Mouse (Mus musculus) cerebellum, adult (tissue): Measurements from ENCODE around the gene Tmem87b.

Experiments used
- ATAC-seq: cut with Nextera tagmentation; 2 replicates; pipeline ENCODE4 v1.9.2; 2017; ENCODE audit warnings: mild to moderate bottlenecking, moderate library complexity, mixed read lengths; ENCODE audit not compliant: insufficient number of reproducible peaks, low FRiP score, low TSS enrichment

Gene Tmem87b

GRCm38 (mm10) chr2:128817387-128817785 lies 532 bp upstream of the Tmem87b start:
- ATAC-seq, result no peak

GRCm38 (mm10) chr2:128818956-128819643 lies 1.2 kb downstream of the Tmem87b start:
- ATAC-seq, result no peak

- no peak for ATAC-seq
These were observed 2.7 kb downstream of the Tmem87b start for GRCm38 (mm10) chr2:128820631-128821030.

- no peak for ATAC-seq
These were observed 6.0 kb downstream of the Tmem87b start for GRCm38 (mm10) chr2:128823893-128824292.

GRCm38 (mm10) chr2:128827787-128828186 lies 9.9 kb downstream of the Tmem87b start:
- no peak for ATAC-seq

GRCm38 (mm10) chr2:128832611-128833010 lies 14.7 kb downstream of the Tmem87b start:
- no peak for ATAC-seq

- ATAC-seq, result no peak
These were observed 15.1 kb downstream of the Tmem87b start for GRCm38 (mm10) chr2:128833035-128833434.

- ATAC-seq, result no peak
These were observed 15.5 kb downstream of the Tmem87b start for GRCm38 (mm10) chr2:128833435-128833834.

- no peak for ATAC-seq
These were observed 19.6 kb downstream of the Tmem87b start for GRCm38 (mm10) chr2:128837531-128837930.

GRCm38 (mm10) chr2:128838611-128839010 lies 20.7 kb downstream of the Tmem87b start:
- ATAC-seq, result no peak

- ATAC-seq, result no peak
These were observed 21.6 kb downstream of the Tmem87b start for GRCm38 (mm10) chr2:128839501-128839900.

GRCm38 (mm10) chr2:128842437-128842836 lies 24.5 kb downstream of the Tmem87b start:
- ATAC-seq, result no peak

GRCm38 (mm10) chr2:128850036-128850435 lies 32.1 kb downstream of the Tmem87b start:
- no peak for ATAC-seq

- ATAC-seq, result no peak
These were observed 38.8 kb downstream of the Tmem87b start for GRCm38 (mm10) chr2:128856673-128857072.

- no peak for ATAC-seq
These were observed 41.0 kb downstream of the Tmem87b start for GRCm38 (mm10) chr2:128858962-128859361.

GRCm38 (mm10) chr2:128859861-128860260 lies 41.9 kb downstream of the Tmem87b start:
- ATAC-seq, result no peak

- no peak for ATAC-seq
These were observed 44.7 kb downstream of the Tmem87b start, which contains the start of gene Fbln7 for GRCm38 (mm10) chr2:128862636-128863035. Gene Fbln7 (plus strand): TSS chr2:128862981.

- ATAC-seq, result peak; percentile 52
These were observed 45.9 kb downstream of the Tmem87b start for GRCm38 (mm10) chr2:128863777-128864331.

GRCm38 (mm10) chr2:128865061-128865460 lies 47.1 kb downstream of the Tmem87b start:
- ATAC-seq, result no peak

GRCm38 (mm10) chr2:128871656-128872055 lies 53.7 kb downstream of the Tmem87b start:
- no peak for ATAC-seq

GRCm38 (mm10) chr2:128872256-128872655 lies 54.3 kb downstream of the Tmem87b start:
- no peak for ATAC-seq

GRCm38 (mm10) chr2:128875526-128875925 lies 57.6 kb downstream of the Tmem87b start:
- no peak for ATAC-seq
